Mouse (Mus musculus) myocyte (in vitro differentiated cells): ENCODE measurements around the gene Gm20388.

Source experiments
- POLR2A ChIP-seq: IDR thresholded peaks from one replicate; pipeline ENCODE4 v1.6.1; 2011; ENCODE audit warnings: low read depth, mild to moderate bottlenecking, control low read depth, moderate library complexity; ENCODE audit not compliant: insufficient read length
- TCF12 ChIP-seq: IDR thresholded peaks from one replicate; pipeline ENCODE4 v1.6.1; 2011; ENCODE audit warnings: mild to moderate bottlenecking, control low read depth; ENCODE audit not compliant: poor library complexity, insufficient read depth, severe bottlenecking

DNA sequence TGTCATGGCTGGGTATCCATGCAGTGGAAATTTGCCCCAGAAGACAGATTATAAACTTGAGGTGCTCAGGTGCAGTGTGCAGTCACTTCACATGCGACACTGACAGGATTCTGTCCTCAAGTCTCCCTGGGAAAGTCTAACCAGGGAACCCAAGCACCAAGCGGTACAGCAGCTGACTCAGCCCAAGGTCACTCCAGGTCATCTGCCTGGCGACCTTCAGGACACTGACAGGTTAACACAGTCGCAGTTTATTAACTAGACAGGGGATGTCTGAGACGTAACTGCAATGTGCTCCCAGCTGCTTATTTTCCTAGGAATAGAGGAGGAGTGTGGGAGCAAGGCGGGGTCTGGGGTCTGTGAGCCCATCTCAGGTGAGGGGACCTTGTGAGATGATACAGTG, 2558.8 kb downstream of the Gm20388 start:
- TF ChIP-seq TCF12 (no peak), POLR2A (no peak)
